Mouse (Mus musculus) erythroblast, embryonic 14.5 days (primary cell): ENCODE data around the gene Slc17a8. TPM values are rescaled to one million over a fixed set of nuclear protein-coding genes. Genes with fewer than 3 reads are reported as not detected.

ENCODE experiments used
- H3K27me3 ChIP-seq: 2 replicates; pipeline ENCODE4 v1.6.1; 2012; ENCODE audit warnings: inconsistent platforms; ENCODE audit not compliant: control insufficient read depth
- H3K36me3 ChIP-seq: 2 replicates; pipeline ENCODE4 v1.6.1; 2012; ENCODE audit warnings: mild to moderate bottlenecking, inconsistent platforms; ENCODE audit not compliant: control insufficient read depth
- H3K4me1 ChIP-seq: 2 replicates; pipeline ENCODE4 v1.6.1; 2012; ENCODE audit warnings: inconsistent platforms; ENCODE audit not compliant: control insufficient read depth
- H3K4me3 ChIP-seq: replicated peaks from 2 replicates; pipeline ENCODE3; 2012; ENCODE audit warnings: moderate library complexity, mild to moderate bottlenecking, inconsistent platforms
- H3K9me3 ChIP-seq: 2 replicates; pipeline ENCODE4 v1.6.1; 2012; ENCODE audit warnings: low read length, inconsistent platforms, mixed read lengths; ENCODE audit not compliant: control insufficient read depth
- GATA1 ChIP-seq: IDR thresholded peaks from 2 replicates; pipeline ENCODE4 v1.6.1; 2012; ENCODE audit warnings: low read length, inconsistent platforms, mixed read lengths
- TAL1 ChIP-seq: IDR thresholded peaks from 3 replicates; pipeline ENCODE4 v1.6.1; 2012; ENCODE audit warnings: low read length, inconsistent platforms, mixed read lengths
- polyA plus RNA-seq: library from polyadenylated mRNA; stranded (reverse); fragments of >175 nt; gene quantifications from 2 replicates; pipeline ENCODE4 v1.2.3, GENCODE M21; 2012

Slc17a8 gene
- polyA plus RNA-seq, 1 experiment, result not detected

DNA sequence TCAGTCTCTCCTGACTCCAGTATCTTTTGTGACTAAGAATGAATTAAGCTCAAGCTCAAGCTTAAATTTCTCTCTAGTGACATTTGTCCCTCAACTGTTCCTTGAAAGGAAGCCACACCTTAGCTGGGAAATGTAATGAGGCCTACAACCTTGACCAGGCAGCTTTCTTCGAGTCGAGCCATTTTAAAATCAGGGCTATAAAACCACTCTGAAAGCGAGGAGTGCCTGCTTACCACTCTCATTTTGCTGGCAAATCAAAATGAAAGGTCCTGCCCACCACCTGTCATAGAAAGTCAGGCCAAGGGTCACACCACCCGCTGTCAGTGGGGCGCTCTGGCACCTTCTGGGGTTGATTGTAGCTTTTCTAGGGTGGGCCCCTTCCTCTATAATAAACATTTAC, 25.1 kb downstream of the Slc17a8 start:
- Histone ChIP-seq H3K27me3 (no peaks in the 10 kb centered on the region), H3K4me1 (peaks cover 12% of the 10 kb centered on the region), H3K36me3 (no peaks in the 10 kb centered on the region), H3K4me3 (no peak overlapping the region), H3K9me3 (no peaks in the 10 kb centered on the region)
- TF ChIP-seq GATA1 (no peak), TAL1 (no peak)

DNA sequence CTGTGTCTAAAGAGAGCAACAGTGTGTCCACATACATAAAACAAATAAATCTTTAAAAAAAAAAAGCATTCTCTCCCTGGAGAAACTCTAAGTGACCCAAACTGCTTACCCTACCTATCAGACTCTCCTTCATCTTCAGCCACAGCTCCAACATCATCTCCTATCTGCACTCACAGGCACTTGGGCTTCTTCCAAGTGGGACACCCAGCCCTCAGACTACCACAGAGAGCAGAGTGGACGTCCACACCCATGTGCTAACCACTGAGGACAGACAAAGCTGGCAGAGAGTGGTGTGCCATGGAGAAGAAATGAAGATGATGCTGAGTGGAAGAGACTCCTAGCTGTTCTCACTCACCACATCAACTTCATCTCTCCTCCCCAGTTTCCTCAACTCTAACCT, 25.5 kb downstream of the Slc17a8 start:
- no peaks in the 10 kb centered on the region for H3K9me3 ChIP-seq
- TF ChIP-seq GATA1 (no peak), TAL1 (no peak)
- no peaks in the 10 kb centered on the region for H3K27me3 ChIP-seq
- H3K4me3 ChIP-seq, result no peak overlapping the region
- H3K4me1 ChIP-seq, result peaks cover 12% of the 10 kb centered on the region
- H3K36me3 ChIP-seq, result no peaks in the 10 kb centered on the region

DNA sequence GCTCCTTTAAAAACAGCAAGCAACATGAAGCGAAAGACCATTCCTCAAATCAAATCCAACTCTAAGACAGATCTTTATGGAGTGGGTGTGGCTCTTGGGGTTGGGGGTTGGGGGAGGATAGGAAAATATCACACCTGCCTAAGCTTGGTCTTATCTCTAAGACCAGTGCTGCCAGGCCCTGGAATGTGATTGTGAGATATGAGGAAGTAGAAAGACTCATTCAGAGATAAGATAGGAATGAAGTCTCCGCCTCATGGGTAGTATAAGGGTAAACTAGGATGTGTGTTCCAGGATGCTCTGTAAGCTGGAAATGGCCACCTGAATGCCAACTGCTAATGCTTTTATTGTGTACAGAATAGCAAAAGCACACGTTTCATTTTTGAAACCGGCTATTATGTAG, 26.7 kb downstream of the Slc17a8 start:
- Histone ChIP-seq H3K27me3 (no peaks in the 10 kb centered on the region), H3K4me1 (peaks cover 12% of the 10 kb centered on the region)
- TF ChIP-seq GATA1 (no peak), TAL1 (no peak)

GRCm38 (mm10) chr10:89592797-89593196, 28.3 kb downstream of the Slc17a8 start:
- H3K4me3 ChIP-seq, result no peak overlapping the region
- no peaks in the 10 kb centered on the region for H3K36me3 ChIP-seq
- no peak for TF ChIP-seq GATA1
- TF ChIP-seq TAL1, result no peak
- peaks cover 12% of the 10 kb centered on the region for H3K4me1 ChIP-seq
- H3K27me3 ChIP-seq, result no peaks in the 10 kb centered on the region
- no peaks in the 10 kb centered on the region for H3K9me3 ChIP-seq

More for the DNA sequence above, 26.7 kb downstream of the Slc17a8 start:
- Histone ChIP-seq H3K9me3 (no peaks in the 10 kb centered on the region), H3K36me3 (no peaks in the 10 kb centered on the region), H3K4me3 (no peak overlapping the region)

- TF ChIP-seq GATA1 (no peak), TAL1 (no peak)
These were observed 31.2 kb downstream of the Slc17a8 start for GRCm38 (mm10) chr10:89589877-89590276.

GRCm38 (mm10) chr10:89588708-89589107, 32.3 kb downstream of the Slc17a8 start:
- no peaks in the 10 kb centered on the region for H3K9me3 ChIP-seq
- no peaks in the 10 kb centered on the region for H3K27me3 ChIP-seq
- TF ChIP-seq GATA1 (no peak), TAL1 (no peak)
- H3K4me1 ChIP-seq, result no peaks in the 10 kb centered on the region
- H3K36me3 ChIP-seq, result no peaks in the 10 kb centered on the region
- no peak overlapping the region for H3K4me3 ChIP-seq

More at GRCm38 (mm10) chr10:89589877-89590276, 31.2 kb downstream of the Slc17a8 start:
- no peak overlapping the region for H3K4me3 ChIP-seq
- H3K36me3 ChIP-seq, result no peaks in the 10 kb centered on the region
- H3K4me1 ChIP-seq, result peaks cover 7% of the 10 kb centered on the region
- H3K9me3 ChIP-seq, result no peaks in the 10 kb centered on the region
- H3K27me3 ChIP-seq, result no peaks in the 10 kb centered on the region

DNA sequence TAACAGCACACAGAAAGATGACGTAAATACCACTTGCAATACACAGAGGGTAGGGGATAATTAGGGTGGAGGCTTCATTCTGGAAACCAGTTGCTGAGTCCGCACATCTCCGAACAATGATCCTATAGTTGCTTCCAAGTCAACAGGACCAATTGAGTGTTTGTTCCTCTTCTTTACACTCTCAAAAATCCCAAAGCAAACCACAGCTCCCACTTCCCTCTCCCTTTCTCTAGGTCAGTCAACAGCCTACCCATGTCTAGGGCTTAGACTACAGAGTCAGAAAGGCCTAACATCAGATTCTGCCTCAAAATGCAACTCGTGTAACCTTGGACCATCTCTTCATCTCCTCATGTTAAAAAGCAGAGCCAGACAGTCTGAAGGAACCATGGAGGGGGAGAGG, 36.3 kb downstream of the Slc17a8 start:
- Histone ChIP-seq H3K4me3 (no peak overlapping the region), H3K4me1 (no peaks in the 10 kb centered on the region), H3K36me3 (no peaks in the 10 kb centered on the region), H3K27me3 (no peaks in the 10 kb centered on the region), H3K9me3 (no peaks in the 10 kb centered on the region)
- no peak for TF ChIP-seq GATA1
- no peak for TF ChIP-seq TAL1

GRCm38 (mm10) chr10:89578801-89579200, 42.3 kb downstream of the Slc17a8 start:
- no peaks in the 10 kb centered on the region for H3K4me1 ChIP-seq
- H3K27me3 ChIP-seq, result no peaks in the 10 kb centered on the region
- H3K9me3 ChIP-seq, result no peaks in the 10 kb centered on the region
- TF ChIP-seq GATA1 (no peak), TAL1 (no peak)
- H3K4me3 ChIP-seq, result no peak overlapping the region
- H3K36me3 ChIP-seq, result no peaks in the 10 kb centered on the region

DNA sequence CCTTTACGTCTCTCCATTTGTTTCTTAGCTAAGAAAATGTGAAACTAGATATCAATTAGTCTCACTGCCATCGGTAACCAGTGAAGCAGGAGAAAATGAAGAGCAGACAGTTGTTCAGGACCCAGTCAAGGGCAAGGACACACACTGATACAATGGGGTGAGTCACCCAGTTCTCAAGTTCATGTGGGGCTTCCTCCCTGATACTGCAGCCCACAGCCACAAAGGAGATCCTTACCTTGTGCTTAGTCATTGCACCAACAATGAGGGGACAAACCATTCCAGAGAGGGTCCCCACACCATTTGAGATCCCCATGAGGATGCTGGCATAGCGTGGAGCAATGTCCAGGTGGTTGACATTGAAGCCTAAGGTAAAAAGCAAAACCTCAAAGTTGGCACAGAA, 43.4 kb downstream of the Slc17a8 start:
- H3K27me3 ChIP-seq, result no peaks in the 10 kb centered on the region
- H3K9me3 ChIP-seq, result no peaks in the 10 kb centered on the region
- no peaks in the 10 kb centered on the region for H3K36me3 ChIP-seq
- no peak overlapping the region for H3K4me3 ChIP-seq
- no peak for TF ChIP-seq GATA1
- no peak for TF ChIP-seq TAL1
- no peaks in the 10 kb centered on the region for H3K4me1 ChIP-seq

GRCm38 (mm10) chr10:89573421-89573820, 47.6 kb downstream of the Slc17a8 start:
- Histone ChIP-seq H3K4me3 (no peak overlapping the region), H3K4me1 (no peaks in the 10 kb centered on the region), H3K9me3 (peaks cover 4% of the 10 kb centered on the region), H3K36me3 (no peaks in the 10 kb centered on the region), H3K27me3 (no peaks in the 10 kb centered on the region)
- TF ChIP-seq GATA1 (no peak), TAL1 (no peak)
